ENCODE assay signal across 20 mouse cellular contexts in genomic region chr1:35915526-35915925, GRCm38 (mm10).
"Had no signal": no experiment of that assay in that cellular context is flagged by ENCODE, and none has a peak within 500 bp of the region (broad histone marks: within the 10 kb centered on the region; RNA-seq: fewer than 3 reads in every experiment).

No protein-coding gene starts in this region.

- H3K4me2 ChIP-seq: limb, embryonic 15.5 days; liver, embryonic 11.5 days; lung, embryonic 14.5 days; midbrain, embryonic 12.5 days; midbrain, embryonic 15.5 days; neural tube, embryonic 12.5 days; neural tube, embryonic 15.5 days; stomach, embryonic 15.5 days had no signal

- H3K27me3 ChIP-seq: limb, embryonic 15.5 days; midbrain, embryonic 12.5 days; midbrain, embryonic 15.5 days; neural tube, embryonic 12.5 days; neural tube, embryonic 15.5 days; stomach, embryonic 15.5 days had no signal

- DNase-seq: kidney, postnatal 25 days; layer of hippocampus, adult 9-11 months; liver, postnatal 0 days; lung, embryonic 14.5 days; right cerebral cortex, adult 18-20 months; right cerebral cortex, postnatal 25 days; spleen, adult 18-20 months; thymus, postnatal 25 days had no signal

- ATAC-seq: liver, postnatal 0 days; lung, postnatal 0 days; midbrain, embryonic 15.5 days had no signal

- H3K9ac ChIP-seq: limb, embryonic 15.5 days; liver, embryonic 14.5 days; liver, postnatal 0 days; lung, embryonic 14.5 days; midbrain, embryonic 12.5 days; midbrain, embryonic 15.5 days; neural tube, embryonic 12.5 days; neural tube, embryonic 15.5 days; stomach, embryonic 15.5 days had no signal

- H3K9me3 ChIP-seq: limb, embryonic 15.5 days; midbrain, embryonic 12.5 days; midbrain, embryonic 15.5 days; neural tube, embryonic 12.5 days; neural tube, embryonic 15.5 days; stomach, embryonic 15.5 days had no signal

- H3K36me3 ChIP-seq: limb, embryonic 15.5 days; midbrain, embryonic 12.5 days; midbrain, embryonic 15.5 days; neural tube, embryonic 12.5 days; neural tube, embryonic 15.5 days; stomach, embryonic 15.5 days had no signal

- H3K27ac ChIP-seq: kidney, postnatal 0 days; layer of hippocampus, adult 2 months; limb, embryonic 15.5 days; liver, embryonic 14.5 days; macrophage; midbrain, embryonic 12.5 days; midbrain, embryonic 15.5 days; neural tube, embryonic 12.5 days; neural tube, embryonic 15.5 days; stomach, embryonic 15.5 days had no signal

- H3K4me1 ChIP-seq: limb, embryonic 15.5 days; midbrain, embryonic 12.5 days; neural tube, embryonic 12.5 days; stomach, embryonic 15.5 days had no signal

- H3K4me3 ChIP-seq: layer of hippocampus, adult 2 months; limb, embryonic 15.5 days; midbrain, embryonic 12.5 days; midbrain, embryonic 15.5 days; neural tube, embryonic 12.5 days; neural tube, embryonic 15.5 days; stomach, embryonic 15.5 days had no signal
